In the genomic region with DNA sequence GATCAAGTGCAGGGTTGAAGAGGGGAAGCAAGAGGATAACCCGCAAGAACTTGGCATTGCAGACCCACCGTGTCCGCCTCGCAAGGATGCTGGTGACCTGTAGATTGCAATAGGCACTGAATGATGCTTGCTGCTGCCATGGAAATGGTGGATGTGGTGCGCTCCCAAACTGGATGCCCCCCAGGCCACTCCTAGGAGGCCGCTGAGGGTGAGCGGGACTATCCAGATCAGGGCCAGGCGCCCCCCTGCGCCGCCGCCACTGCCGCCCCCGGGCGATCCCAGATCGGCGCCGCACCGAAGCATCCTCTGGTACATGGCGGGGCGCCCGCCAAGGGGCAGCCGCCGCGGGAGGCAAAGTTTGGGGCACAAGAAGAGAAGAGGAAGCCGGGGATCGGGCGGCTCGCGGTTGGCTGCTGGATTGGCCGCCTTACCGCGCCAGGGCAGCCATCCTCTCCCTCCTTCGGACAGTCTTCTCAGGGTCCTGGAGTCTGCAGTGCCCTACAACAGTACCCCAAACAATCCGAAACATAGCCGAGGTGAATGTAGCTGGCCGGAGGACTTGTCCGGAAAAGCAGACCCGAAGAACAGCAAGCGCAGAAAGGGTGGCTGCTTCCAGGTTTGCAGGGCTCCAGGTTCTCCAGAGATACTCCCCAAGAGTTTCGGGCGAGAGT, we compare ENCODE assay signal across 8 mouse cellular contexts.
DNase-seq lines count a peak whose midpoint lies in the region; ATAC-seq and TF ChIP-seq lines count a peak whose summit lies in the region.

No protein-coding gene starts in this region.

- ATAC-seq in kidney, embryonic 16.5 days (ENCODE audit: low FRiP score, low TSS enrichment): peak; percentile 49
- peak; percentile 7; the same call in 1 of the 2 replicates for ATAC-seq in embryonic facial prominence, embryonic 14.5 days (ENCODE audit: low read depth)
- ATAC-seq in midbrain, postnatal 0 days (ENCODE audit: low FRiP score): peak; percentile 45

- H3K4me1 ChIP-seq in kidney, embryonic 16.5 days (ENCODE audit: insufficient read depth, low read length): peaks cover 16% of the 10 kb centered on the region; the same call in 1 of the 2 replicates
- 0 out of 2 replicates have a peak, but pooled peaks cover 5% of the 10 kb centered on the region for H3K4me1 ChIP-seq in embryonic facial prominence, embryonic 14.5 days (ENCODE audit: control insufficient read depth, insufficient read depth, low read length)
- peaks cover 6% of the 10 kb centered on the region; the same call in 1 of the 2 replicates for H3K4me1 ChIP-seq in midbrain, postnatal 0 days (ENCODE audit: insufficient read depth, low read length)

- TF ChIP-seq CTCF in midbrain, postnatal 0 days (IDR thresholded peaks at IDR 0.05): no peak

- peak overlapping the region; percentile 93 for H3K4me2 ChIP-seq in kidney, embryonic 16.5 days (replicated peaks; ENCODE audit: low read depth, low read length)
- H3K4me2 ChIP-seq in embryonic facial prominence, embryonic 14.5 days (ENCODE audit: low read depth, low read length): peak overlapping the region; percentile 75
- peak overlapping the region; percentile 71 for H3K4me2 ChIP-seq in midbrain, postnatal 0 days (ENCODE audit: low read depth, low read length, poor library complexity, severe bottlenecking)

- WGBS in kidney, embryonic 16.5 days: under 1% methylated on average over 41 of the region's 41 CpGs
- under 1% methylated on average over 22 of the region's 41 CpGs for WGBS in embryonic facial prominence, embryonic 14.5 days
- WGBS in midbrain, postnatal 0 days: 1% methylated on average over 41 of the region's 41 CpGs

- no peak for DNase-seq in kidney, postnatal 14 days
- DNase-seq in brain, adult 2 months (ENCODE audit: low read depth, low spot score): peak; percentile 41
- peak; percentile 17 for DNase-seq in embryonic facial prominence, embryonic 14.5 days (ENCODE audit: low spot score)
- DNase-seq in left cerebral cortex, postnatal 14 days (ENCODE audit: low spot score in 2 of 2): peak; percentile 16 to 35
- DNase-seq in midbrain, postnatal 0 days (ENCODE audit: low spot score): peak; percentile 45
- DNase-seq in urinary bladder, postnatal 36 days (ENCODE audit: low spot score in 2 of 2): no peak
- no peak for DNase-seq in lung, postnatal 14 days

- no peaks in the 10 kb centered on the region for H3K9me3 ChIP-seq in kidney, embryonic 16.5 days (ENCODE audit: low read length)
- no peaks in the 10 kb centered on the region for H3K9me3 ChIP-seq in embryonic facial prominence, embryonic 14.5 days (ENCODE audit: control insufficient read depth, low read length)
- H3K9me3 ChIP-seq in midbrain, postnatal 0 days (ENCODE audit: low read length): no peaks in the 10 kb centered on the region

- peaks cover 42% of the 10 kb centered on the region for H3K27me3 ChIP-seq in kidney, embryonic 16.5 days (ENCODE audit: insufficient read depth, low read length)
- peaks cover 34% of the 10 kb centered on the region for H3K27me3 ChIP-seq in embryonic facial prominence, embryonic 14.5 days (replicated peaks; ENCODE audit: control insufficient read depth, insufficient read depth, low read length)
- H3K27me3 ChIP-seq in midbrain, postnatal 0 days (ENCODE audit: insufficient read depth, low read length): no peaks in the 10 kb centered on the region

- no peak overlapping the region for H3K27ac ChIP-seq in kidney, embryonic 16.5 days (ENCODE audit: low read length)
- no peak overlapping the region for H3K27ac ChIP-seq in embryonic facial prominence, embryonic 14.5 days (replicated peaks; ENCODE audit: low read depth, low read length)
- H3K27ac ChIP-seq in midbrain, postnatal 0 days (ENCODE audit: low read depth, low read length): peak overlapping the region; percentile 86

- peak overlapping the region; percentile 61 for H3K9ac ChIP-seq in kidney, embryonic 16.5 days (replicated peaks; ENCODE audit: low read length)
- H3K9ac ChIP-seq in embryonic facial prominence, embryonic 14.5 days (ENCODE audit: low read depth, low read length): peak overlapping the region; percentile 67
- peak overlapping the region; percentile 81 for H3K9ac ChIP-seq in midbrain, postnatal 0 days (replicated peaks; ENCODE audit: low read length, poor library complexity, severe bottlenecking)

- H3K36me3 ChIP-seq in kidney, embryonic 16.5 days (ENCODE audit: insufficient read depth, low read length): no peaks in the 10 kb centered on the region
- no peaks in the 10 kb centered on the region for H3K36me3 ChIP-seq in embryonic facial prominence, embryonic 14.5 days (ENCODE audit: control insufficient read depth, insufficient read depth, low read length)
- H3K36me3 ChIP-seq in midbrain, postnatal 0 days (ENCODE audit: insufficient read depth, low read length): no peaks in the 10 kb centered on the region

- peak overlapping the region; percentile 58 for H3K4me3 ChIP-seq in kidney, embryonic 16.5 days (ENCODE audit: low read length)
- peak overlapping the region; percentile 52 for H3K4me3 ChIP-seq in embryonic facial prominence, embryonic 14.5 days (ENCODE audit: low read depth, low read length)
- H3K4me3 ChIP-seq in midbrain, postnatal 0 days (ENCODE audit: low read depth, low read length): peak overlapping the region; percentile 74

- intact Hi-C loops in left cerebral cortex, postnatal 14 days (cut with DNase I): loop anchor here (5.0 to 10.0 kb wide), 2 partner anchors 127 to 370 kb away; no protein-coding TSS in a partner anchor

Comparison
In these comparisons a context has a peak if more than half of its experiments do, and no peak if none do; other contexts are left out.
1. DNase-seq: peak in brain, adult 2 months (single experiment), embryonic facial prominence, embryonic 14.5 days (single experiment), left cerebral cortex, postnatal 14 days (2 of 2) and midbrain, postnatal 0 days (single experiment); none in kidney, postnatal 14 days (single experiment), urinary bladder, postnatal 36 days (0 of 2) and lung, postnatal 14 days (single experiment).
2. Peak in every context shown above with its lines, with median percentiles within 50 percentile points of each other: ATAC-seq, H3K4me2 ChIP-seq, H3K4me3 ChIP-seq and H3K9ac ChIP-seq.